In genomic region chrX:93297001-93297441, GRCm38 (mm10) we compare ENCODE assay signal across 8 mouse cellular contexts. TPM values are rescaled to one million over a fixed set of nuclear protein-coding genes. Genes with fewer than 3 reads are reported as not detected.
A peak's percentile ranks its signal among the peaks of the same experiment; 100 is the strongest.
DNase-seq lines count a peak whose midpoint lies in the region; ATAC-seq lines count a peak whose summit lies in the region.

No protein-coding gene starts in this region.

- H3K4me2 ChIP-seq in forebrain, embryonic 16.5 days (ENCODE audit: low read length): peak overlapping the region; percentile 50
- H3K4me2 ChIP-seq in liver, embryonic 15.5 days: peak overlapping the region; percentile 30

- ATAC-seq in forebrain, embryonic 16.5 days: peak; percentile 2; the same call in 1 of the 2 replicates
- no peak for ATAC-seq in liver, embryonic 15.5 days (ENCODE audit: insufficient read depth)
- no peak for ATAC-seq in erythroblast, adult 5-6 weeks (replicated peaks; ENCODE audit: low FRiP score, poor library complexity, severe bottlenecking)

- H3K4me3 ChIP-seq in forebrain, embryonic 16.5 days (replicated peaks; ENCODE audit: low read length): peak overlapping the region; percentile 32
- H3K4me3 ChIP-seq in liver, embryonic 15.5 days (replicated peaks): no peak overlapping the region; the same call in 1 of the 2 replicates

- H3K4me1 ChIP-seq in forebrain, embryonic 16.5 days (replicated peaks; ENCODE audit: control insufficient read depth, insufficient read depth, low read length): peaks cover 28% of the 10 kb centered on the region
- no peaks in the 10 kb centered on the region for H3K4me1 ChIP-seq in liver, embryonic 15.5 days (replicated peaks)

- 24% methylated on average over 37 of the region's 40 CpGs for WGBS in forebrain, embryonic 16.5 days
- WGBS in liver, embryonic 15.5 days (ENCODE audit: insufficient replicate concordance): 14% methylated on average over 40 of the region's 40 CpGs

- H3K27ac ChIP-seq in forebrain, embryonic 16.5 days (ENCODE audit: low read length): peak overlapping the region; percentile 81
- H3K27ac ChIP-seq in liver, embryonic 15.5 days (replicated peaks): no peak overlapping the region

- H3K36me3 ChIP-seq in forebrain, embryonic 16.5 days (ENCODE audit: control insufficient read depth, insufficient read depth): no peaks in the 10 kb centered on the region
- H3K36me3 ChIP-seq in liver, embryonic 15.5 days (replicated peaks): no peaks in the 10 kb centered on the region

- no peaks in the 10 kb centered on the region for H3K9me3 ChIP-seq in forebrain, embryonic 16.5 days (ENCODE audit: control insufficient read depth, low read length)
- no peaks in the 10 kb centered on the region for H3K9me3 ChIP-seq in liver, embryonic 15.5 days (replicated peaks)

- peak overlapping the region; percentile 40 for H3K9ac ChIP-seq in forebrain, embryonic 16.5 days (replicated peaks; ENCODE audit: low read depth, low read length)
- H3K9ac ChIP-seq in liver, embryonic 15.5 days: no peak overlapping the region

- H3K27me3 ChIP-seq in forebrain, embryonic 16.5 days (replicated peaks; ENCODE audit: control insufficient read depth, insufficient read depth, low read length): no peaks in the 10 kb centered on the region; the same call in 1 of the 2 replicates
- H3K27me3 ChIP-seq in liver, embryonic 15.5 days: peaks cover 100% of the 10 kb centered on the region

- DNase-seq in embryo, embryonic 9.5 days (ENCODE audit: extremely low spot score): peak; percentile 29
- DNase-seq in embryo, embryonic 11 days: no peak
- peak; percentile 28 for DNase-seq in CD4-positive, CD25-positive, alpha-beta regulatory T cell, adult 2 months (ENCODE audit: low read depth, low spot score)
- DNase-seq in frontal cortex, postnatal 14 days (ENCODE audit: low spot score in 2 of 2): no peak
- no peak for DNase-seq in lung, postnatal 4 days

RNA-seq across cellular contexts. Expression of gene Arx, which starts 10.8 kb away (rescaled TPM):
- 41.3 and 42.8 TPM in 2 replicates for polyA plus RNA-seq in forebrain, embryonic 16.5 days (2015; fragmentation: Nextera tagmentation; extraction: Ambion mirVana)
- 0.05 TPM in 1 of 2 replicates, not detected in the other for polyA plus RNA-seq in liver, embryonic 15.5 days (2015; fragmentation: Nextera tagmentation; extraction: Ambion mirVana)
- total RNA-seq in erythroblast, adult 5-6 weeks (2015; ENCODE audit: low replicate concordance): not detected in 2 replicates
- total RNA-seq in erythroblast, adult 5-6 weeks (2017; ENCODE audit: low replicate concordance): not detected in 2 replicates

Comparison
In these comparisons a context has a peak if more than half of its experiments do, and no peak if none do; other contexts are left out.
1. DNase-seq: peak in embryo, embryonic 9.5 days (single experiment) and CD4-positive, CD25-positive, alpha-beta regulatory T cell, adult 2 months (single experiment); none in embryo, embryonic 11 days (single experiment), frontal cortex, postnatal 14 days (0 of 2) and lung, postnatal 4 days (0 of 2).
2. RNA of gene Arx, which starts 10.8 kb away (polyA plus RNA-seq): 41.3 to 42.8 TPM in forebrain, embryonic 16.5 days; 0.05 TPM in liver, embryonic 15.5 days; every median in the first group is over 10 times any median in the second.